Mouse (Mus musculus): ENCODE measurements around the gene Npas2.

Npas2 gene

DNA sequence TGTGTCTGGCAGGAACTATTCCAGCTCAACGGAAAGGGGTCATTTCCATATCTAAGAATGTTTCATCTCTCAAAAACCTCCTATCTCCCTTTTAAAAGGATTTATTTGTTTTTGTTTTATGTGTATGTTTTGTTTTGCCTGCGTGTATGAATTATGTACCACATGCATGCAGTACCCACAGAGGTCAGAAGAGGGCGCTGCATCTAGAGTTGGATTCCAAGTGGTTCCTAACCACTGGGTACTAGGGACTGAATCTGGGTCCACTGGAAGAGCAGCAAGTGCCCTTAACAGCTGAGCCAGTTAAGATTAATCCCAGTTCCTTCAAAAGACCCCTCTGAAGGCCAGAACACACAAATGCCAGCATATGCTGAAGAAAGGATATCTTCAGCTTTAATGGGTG, 24.1 kb downstream of the Npas2 start:
- DNase-seq (ENCODE audit: low spot score), result no peak

DNA sequence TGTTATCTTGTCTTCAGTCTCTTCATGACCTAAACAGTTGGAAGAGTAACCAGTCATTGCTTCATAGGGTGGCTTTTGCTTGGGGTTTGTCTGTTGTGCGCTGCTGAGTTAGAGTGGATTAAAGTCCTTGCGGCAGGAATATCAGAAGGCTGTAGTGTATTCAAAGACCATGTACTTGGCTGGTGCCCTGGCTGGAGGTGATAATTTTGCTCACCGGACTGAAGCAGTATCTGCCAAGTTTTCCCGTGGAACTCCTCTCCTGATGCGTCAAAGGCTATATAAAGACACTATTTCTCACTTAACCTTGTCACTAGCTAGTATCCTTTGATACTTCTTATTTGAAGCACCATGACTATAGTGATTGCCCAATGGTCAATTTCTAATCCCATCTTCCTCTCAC, 34.9 kb downstream of the Npas2 start:
- DNase-seq (ENCODE audit: low spot score), result no peak

DNA sequence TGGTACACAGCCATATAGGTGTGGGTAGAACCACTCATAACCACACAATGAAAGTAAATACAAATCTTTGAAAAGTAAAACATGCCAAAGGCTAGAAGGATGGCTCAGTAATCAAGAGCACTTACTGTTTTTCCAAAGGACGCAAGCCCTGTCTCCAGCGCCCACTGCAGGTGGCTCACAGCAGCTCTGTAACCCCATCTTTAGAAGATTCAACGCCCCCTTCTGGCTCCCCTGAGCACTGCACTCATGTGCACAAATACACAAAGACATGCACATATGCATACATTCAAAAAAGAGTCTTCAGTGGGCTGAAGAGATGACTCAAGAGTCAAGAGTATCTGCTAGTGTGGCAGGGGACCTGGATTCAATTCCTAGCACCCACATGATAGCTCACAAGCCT, 36.5 kb downstream of the Npas2 start:
- no peak for DNase-seq (ENCODE audit: low spot score)

DNA sequence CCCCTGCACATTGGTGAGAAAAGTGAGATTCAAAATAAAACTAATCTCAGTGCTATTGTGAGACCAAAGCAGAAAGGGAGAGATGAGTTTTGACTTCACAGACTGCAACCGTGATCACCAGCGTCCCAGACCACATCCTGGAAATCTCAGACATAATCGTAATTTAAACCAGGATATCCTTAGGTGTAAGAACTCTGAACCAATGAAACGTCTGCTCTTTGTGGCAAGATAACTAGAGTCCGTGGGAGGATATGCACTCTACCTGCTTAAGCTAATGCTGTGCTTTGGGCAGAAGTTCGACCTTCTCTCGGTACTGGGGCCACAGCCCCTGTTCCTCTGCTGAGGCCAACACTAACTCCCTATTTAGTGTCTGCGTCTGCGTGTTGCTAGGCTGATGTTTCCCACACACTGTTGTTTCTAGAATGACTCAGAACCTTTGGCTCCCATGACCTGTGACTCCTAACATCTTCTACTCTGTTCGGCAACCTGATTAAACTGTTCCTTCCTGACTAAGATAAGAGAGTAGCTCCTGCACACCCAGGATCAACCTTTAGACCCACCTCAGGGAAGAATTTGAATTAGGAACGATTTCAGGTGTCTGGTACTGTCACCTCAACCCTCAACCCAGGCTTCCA, 41.4 kb downstream of the Npas2 start:
- no peak for DNase-seq (ENCODE audit: low spot score)

DNA sequence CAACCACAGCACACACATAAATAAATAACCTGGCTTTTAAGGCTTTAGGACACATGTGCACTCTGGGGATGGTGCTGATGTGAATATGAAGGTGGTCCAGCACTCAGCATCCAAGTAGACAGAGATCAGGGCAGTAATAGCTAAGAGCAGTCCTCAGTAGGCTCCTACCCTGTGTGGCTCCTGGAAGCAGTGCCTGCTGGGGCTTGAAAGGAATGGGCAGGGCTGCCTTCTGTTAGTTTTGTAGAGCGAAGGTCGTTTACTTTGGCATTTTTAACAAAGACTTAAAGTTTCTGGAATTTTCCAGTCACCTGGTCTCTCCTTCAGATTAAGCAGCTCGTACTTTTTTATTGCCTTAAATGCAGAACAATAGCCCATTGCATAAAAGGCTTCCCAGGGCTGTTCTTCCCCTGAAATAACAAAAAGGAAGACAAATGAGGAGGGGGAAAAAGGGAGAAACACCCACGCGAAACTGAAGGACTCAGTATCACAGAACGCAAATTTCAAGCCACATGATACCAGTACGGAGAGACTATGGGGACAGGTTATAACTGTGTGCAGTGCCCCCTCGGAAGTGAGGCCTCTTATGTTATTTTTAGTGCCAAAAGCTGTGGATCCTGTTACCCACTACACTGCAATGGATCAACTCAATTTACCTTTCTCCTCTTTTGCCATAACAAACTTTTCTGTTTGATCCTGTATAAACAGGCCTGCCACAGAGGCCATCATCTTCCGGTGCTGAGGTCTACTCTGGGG, 44.1 kb downstream of the Npas2 start:
- peak; percentile 39 for DNase-seq (ENCODE audit: low spot score)

DNA sequence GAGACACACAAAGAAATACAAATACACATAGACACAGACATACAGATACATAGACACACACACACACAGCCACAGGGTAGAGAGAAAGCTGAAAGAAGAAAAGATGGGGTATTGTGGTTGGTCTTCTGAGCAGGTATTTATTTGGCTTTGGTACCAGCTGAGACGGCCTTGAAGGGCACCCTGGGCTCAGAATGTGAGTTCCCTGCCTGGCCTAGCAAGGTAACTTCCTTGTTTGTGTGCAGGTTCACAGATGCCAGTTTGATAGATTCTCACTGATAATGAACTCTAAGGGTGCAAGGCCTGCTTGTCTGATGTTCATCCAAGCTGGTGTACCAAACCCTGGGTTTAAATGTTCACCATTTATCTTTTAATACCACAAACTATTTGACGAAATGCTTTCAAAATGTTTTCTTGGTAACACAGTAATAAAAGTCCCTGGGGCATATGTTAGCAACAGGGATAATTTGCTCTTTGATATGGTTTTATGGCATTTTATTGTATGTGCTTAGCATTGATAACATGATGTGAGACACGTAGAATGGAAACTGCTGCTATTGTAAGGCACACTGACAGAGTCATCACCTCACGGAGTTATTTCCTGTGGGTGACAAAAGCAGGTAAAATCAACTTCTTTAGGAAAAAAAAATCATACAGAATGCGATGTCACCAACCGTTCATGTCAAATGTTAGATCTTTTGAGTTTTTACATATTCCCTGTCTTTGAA, 47.5 kb downstream of the Npas2 start:
- DNase-seq (ENCODE audit: low spot score), result no peak

DNA sequence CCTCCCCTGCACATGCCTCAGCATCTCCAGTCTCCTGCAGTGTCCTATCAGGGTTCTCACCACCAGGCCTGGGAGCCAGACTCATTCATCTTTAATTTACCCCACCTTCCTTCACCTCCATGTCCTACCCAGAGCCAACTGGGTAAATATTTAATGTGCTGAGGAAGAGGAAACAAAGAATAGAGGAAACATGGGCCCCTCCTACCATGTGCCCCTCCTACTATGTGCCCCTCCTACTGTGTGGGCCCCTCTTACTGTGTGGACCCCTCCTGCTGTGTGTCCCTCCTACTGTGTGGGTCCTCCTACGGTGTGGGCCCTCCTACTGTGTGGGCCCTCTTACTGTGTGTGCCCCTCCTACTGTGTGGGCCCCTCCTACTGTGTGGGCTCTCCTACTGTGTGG, 51.2 kb downstream of the Npas2 start:
- no peak for DNase-seq (ENCODE audit: low spot score)

DNA sequence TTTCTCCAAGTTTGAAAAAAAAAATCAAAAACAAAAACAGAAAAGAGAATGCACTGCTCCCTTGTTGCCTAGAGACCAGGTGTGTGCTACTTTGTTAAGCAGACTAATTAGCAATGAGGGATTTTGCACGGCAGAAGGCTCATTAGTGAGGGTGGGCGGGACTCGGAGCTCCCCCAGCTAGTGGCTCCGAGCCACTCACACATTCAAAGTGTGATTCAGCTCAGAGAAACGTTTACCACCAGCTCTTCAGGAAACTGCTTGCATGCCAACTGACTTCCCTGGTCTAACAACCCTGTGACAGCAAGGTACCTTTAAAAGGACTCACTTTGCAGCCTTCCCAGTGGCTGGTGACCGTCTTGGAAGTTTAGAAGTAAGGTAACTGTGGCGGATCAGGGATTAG, 58.1 kb downstream of the Npas2 start:
- DNase-seq (ENCODE audit: low spot score), result no peak

DNA sequence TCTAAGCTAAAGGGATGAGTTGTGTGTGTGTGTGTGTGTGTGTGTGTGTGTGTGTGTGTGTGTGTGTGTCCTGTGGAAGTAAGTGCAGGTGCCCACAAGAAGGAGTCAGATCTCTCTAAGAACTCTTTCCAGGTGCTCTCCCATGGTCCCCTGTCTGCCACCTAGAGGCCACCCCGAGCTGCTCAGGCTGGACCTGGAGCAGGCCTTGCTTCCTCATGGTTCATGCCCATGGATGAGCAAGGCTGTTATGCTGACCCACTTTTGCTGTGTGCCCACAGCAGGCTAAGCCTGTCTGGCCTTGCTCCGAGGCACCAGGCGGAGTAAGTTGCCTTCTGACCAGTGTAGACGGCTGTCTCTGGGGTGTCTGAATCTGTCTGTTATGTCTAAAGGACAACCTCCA, 60.2 kb downstream of the Npas2 start:
- DNase-seq (ENCODE audit: low spot score), result peak; percentile 18

DNA sequence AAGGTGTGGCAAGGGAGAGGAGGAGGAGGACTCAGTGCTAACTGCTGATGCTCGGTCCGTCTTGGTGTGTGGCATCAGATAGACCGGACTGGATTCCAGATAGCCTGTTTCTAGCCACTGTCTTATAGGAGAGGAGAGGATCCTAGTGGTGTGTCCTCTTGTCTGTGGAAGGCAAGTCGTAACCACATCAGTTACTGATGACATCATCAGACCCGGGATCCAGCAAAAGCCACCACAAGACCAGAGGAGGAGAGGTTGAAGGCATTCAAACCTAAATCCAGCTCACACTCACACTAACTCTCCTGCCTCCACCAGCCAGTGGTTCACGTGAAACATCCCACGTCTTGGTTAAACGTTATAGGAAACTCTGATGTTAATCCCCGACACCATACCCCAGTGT, 62.5 kb downstream of the Npas2 start:
- no peak for DNase-seq (ENCODE audit: low spot score)

DNA sequence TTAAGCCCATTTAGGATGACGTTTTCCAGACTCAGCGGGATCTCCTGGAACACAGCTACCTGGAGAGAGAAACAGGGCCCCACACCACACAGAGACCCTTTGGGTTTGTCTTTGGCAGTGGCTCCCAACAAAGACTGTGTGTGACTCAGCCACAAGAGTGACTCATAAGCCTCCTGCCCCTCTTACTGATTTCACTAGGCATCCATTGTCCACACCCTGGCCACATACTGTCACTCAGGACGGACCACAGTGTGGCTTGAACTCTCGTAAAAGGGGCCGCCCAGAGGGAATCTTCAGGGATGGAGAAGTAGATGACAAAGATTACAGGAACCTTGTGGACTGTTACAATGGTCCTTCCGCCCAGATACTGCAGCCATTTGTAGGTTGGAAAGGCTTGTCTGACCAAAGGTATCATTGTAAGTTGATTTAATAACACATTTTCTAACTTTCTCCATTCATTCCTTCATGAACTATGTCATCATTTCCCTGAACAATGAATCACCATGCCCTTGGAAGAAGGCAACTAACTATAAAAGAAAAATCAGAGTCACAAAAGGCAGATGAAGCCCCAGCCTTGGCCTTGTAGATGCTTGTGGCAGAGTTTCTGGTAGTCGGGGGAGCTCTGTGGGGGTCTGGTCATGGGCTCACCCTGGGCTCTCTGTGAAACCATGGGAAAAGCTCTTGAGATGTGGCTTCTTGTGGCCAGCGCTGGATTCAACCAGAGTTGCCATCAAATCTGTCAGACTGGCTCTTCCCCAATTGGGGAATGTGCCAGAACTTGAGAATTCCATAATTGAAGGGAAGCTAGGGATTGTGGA, 63.2 kb downstream of the Npas2 start:
- DNase-seq (ENCODE audit: low spot score), result no peak

DNA sequence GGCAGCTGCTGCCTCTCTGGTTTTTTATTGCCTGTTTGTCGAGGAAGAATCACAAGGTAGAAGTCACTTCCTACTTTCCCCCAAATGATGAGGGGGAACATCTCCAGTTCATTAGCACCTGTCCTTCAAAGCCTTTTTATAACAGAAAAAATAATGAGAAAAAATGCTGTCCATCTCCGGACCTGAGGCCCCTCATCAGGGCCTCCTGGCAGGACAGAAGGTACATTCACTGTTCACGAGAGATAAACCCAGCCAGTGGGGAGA, 63.7 kb downstream of the Npas2 start:
- no peak for DNase-seq (ENCODE audit: low spot score)

DNA sequence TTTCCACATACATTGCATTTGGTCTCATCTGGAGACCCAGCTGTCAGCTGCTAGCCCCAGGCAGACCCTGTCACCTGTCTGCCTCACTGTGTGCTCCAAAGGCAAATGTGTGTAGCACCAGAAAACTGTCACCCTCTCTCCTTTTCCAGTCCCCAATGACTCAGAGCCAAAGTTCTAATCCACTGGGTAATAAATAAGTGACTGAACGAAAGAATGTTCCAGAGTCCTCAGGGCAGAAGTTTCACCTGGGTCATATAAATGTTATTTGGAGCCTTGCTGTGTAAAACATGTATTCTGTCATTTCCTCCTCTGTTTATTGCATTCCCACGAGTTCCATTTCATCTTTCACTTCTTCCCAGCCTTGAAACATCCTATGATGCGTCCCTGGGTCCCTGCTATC, 66.1 kb downstream of the Npas2 start:
- no peak for DNase-seq (ENCODE audit: low spot score)

DNA sequence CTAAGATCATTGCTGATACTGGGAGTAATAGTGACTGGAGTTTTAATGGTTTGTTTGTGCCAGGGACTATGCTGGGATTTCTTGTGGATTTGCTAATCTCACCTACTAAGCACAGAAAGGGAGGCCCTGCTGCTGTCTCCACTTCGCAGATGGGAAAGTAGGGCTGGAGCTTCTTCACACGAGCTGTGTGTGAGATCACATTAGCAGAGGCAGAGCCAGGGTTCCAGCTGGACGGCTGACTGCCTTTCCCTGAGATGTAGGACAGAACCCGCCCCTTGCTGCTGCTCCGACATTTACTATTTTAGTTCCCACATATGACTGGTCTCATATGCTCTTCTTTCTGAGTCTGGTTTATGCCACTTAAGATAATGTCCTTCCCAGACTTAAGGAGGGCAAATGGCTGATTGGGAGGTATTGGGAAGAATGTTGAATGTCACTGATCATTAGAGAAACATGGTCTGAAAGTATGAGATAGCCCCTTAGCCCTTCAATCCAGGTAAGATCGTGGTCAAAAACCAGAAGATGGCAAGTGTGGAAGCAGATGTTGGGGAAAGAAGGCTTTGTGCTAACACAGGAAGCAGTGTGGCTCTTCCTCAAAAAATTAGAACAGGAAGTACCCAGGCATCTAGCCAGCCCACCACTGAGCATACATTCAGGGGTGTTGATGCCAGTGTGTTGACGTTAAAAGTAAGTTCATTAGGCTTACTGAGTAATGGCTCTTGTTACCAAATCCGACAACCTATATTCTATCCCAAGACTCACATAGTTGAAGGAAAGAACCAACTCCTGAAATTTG, 66.8 kb downstream of the Npas2 start:
- DNase-seq (ENCODE audit: low spot score), result no peak

DNA sequence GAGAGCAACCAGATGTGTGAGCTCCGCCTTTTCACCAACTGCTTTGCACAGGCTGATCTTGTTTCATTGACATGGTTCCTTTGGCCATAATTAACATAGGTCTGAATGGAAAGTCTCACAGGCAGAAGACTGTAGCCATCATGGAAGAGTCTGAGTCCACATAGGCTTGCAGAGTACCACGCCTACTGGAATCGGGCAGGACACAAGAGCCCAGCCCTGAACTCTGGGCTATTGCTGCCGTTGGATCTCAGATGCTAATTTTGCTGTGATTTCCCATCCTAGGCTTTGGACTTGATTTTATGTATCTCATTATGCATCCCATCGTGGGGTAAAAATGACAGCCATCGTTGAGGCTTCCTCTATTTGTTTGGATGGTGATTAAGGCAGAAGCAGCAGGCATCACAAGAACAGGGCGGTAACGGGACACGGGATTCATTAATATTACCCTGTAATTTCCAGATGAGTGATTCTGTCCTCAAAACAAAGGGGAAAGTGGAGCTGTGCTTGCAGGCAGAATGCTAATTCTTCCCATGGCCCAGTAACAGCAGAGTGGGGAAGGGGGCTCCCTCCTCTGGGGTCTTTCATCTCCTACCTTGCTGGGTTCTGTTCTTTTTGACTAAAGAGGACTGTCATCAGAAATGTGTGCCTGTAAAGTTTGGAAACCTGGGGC, 73.4 kb downstream of the Npas2 start:
- no peak for DNase-seq (ENCODE audit: low spot score)

DNA sequence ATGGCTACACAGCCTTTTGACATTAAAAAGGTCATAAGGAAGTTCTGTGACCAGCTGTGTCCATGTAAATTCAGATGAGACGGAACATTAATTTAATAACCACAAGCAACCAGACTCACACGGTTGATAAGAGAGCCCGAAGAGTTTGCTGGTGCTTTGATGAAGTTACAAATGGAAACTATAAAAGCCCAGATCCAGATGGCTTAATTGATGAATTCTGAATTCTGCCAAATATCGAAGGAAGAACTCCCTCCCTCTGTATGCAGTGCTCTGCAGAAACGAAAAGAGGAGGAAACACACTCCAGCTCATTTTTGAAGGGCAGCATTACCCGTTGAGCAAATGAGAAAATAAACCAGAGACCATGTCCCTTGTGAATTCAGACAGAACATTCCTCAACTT, 79.4 kb downstream of the Npas2 start:
- DNase-seq (ENCODE audit: low spot score), result no peak

DNA sequence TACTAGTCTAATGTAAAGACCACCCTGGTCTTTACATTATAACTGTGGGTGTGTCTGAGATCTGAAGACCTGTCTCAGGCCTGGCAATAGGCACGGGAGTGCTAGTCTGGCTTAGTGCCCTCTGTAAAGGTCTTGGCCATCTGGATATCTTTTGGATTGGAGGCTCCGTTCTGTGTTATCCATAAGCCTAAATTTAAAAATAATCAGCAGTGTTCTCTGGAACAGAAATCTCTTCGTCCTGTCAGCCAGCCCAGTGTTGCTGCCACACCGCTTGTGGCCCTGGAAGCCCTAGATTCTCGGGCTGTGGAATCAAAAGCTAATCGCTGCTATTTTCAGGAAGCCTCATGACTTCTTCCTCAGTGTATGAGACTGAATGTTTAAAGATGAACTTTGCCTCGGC, 86.9 kb downstream of the Npas2 start:
- no peak for DNase-seq (ENCODE audit: low spot score)

DNA sequence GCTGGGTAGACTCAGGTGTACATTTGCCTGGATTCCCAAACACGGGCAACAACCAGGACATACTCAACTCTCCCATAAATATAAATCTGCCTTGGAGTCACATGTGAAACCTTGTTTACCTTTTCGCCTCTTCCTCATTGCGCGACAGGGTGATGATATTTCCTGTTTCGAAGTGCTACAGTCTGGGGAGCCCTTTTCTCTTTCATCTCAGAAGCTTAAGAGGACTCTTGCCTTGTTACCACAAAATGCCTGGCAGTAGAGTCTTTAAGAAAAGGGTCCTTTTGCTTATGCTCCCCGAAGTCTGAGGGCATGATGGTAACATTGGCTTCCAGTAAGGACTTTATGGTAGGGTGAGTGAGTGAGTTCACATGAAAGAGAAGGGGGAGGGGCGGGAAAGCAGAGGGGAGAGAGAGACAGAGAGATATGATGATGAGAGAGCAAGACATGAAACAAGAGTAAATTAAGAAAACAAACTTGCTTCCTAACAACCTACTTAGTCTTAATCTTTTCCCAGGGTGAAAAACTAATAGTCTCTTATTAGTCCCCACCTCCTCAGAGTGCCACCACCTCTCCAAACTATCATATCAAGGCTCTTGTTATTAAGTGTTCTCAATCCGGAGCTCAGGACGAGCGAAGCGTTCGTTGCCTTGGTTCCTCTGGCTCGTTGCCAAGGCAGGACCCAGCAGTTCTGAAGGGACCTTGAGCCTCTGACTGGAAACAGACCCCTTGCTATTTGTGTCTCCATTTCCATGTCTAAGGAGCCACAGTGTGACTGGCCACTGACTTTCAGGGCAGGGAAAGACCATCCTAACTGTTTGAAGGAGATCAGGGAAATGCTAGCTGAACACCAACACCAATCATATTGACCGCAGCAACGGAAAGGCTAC, 87.7 kb downstream of the Npas2 start:
- DNase-seq (ENCODE audit: low spot score), result peak; percentile 32

DNA sequence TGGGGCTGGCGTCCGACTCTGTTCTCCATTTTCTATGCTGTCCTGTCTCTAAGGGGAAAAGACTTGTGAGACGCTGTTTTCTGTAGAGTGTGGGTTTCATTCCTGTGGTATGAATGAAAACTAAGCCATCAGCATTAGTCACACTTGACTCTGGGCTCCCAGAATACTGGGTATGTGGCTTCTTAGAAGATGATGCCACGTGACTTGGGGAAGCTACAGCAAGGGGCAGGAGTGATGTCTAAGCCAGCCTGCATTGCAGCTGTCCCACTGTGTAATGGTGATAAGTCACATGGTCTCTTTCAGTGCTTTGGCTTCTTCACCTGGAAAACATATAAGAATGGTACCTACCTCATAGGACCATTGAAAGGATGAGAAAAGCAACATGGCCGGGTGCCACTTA, 88.4 kb downstream of the Npas2 start:
- DNase-seq (ENCODE audit: low spot score), result no peak

DNA sequence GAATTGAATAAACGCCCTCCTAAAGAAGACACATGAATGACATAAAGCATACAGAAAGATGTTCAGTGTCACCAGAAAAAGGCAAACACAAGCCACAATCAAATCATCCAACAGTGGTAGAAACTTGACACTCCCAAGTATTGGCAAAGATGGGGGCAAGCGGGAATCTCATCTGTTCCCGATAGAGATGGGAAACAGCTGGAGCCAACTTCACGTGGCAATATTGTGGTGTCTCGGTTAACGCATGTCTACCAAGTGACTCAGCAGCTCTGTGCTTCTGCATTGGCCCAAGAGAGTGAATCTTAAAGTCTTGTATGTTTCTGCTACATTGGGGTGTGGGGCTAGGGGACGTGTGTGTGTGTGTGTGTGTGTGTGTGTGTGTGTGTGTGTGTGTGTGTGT, 89.8 kb downstream of the Npas2 start:
- DNase-seq (ENCODE audit: low spot score), result peak; percentile 39
